Mouse (Mus musculus) neural tube, embryonic 14.5 days (tissue): ENCODE measurements around the gene Ncf4. TPM values are rescaled to one million over a fixed set of nuclear protein-coding genes. Genes with fewer than 3 reads are reported as not detected.
"Not testable (repeated sequence)": the region's sequence is repeated elsewhere in the genome, so short reads cannot be mapped to it uniquely, and the experiment has no call there.

Experiments used
- ATAC-seq: fragments of 200-750 bp; cut with Nextera tagmentation; 2 replicates; pipeline ENCODE4 v1.8.0; 2017; ENCODE audit warnings: low read depth, mild to moderate bottlenecking, moderate TSS enrichment, moderate library complexity
- H3K27ac ChIP-seq: fragments of 300-500 bp; sonication (generic); 2 replicates; pipeline ENCODE4 v1.5.1; 2014; ENCODE audit warnings: low read depth, mild to moderate bottlenecking, control low read depth, low read length, moderate library complexity, mixed read lengths
- H3K27me3 ChIP-seq: fragments of 300-500 bp; sonication (generic); 2 replicates; pipeline ENCODE4 v1.6.1; 2014; ENCODE audit warnings: low read length; ENCODE audit not compliant: control insufficient read depth, insufficient read depth
- H3K36me3 ChIP-seq: fragments of 300-500 bp; sonication (generic); 2 replicates; pipeline ENCODE4 v1.6.1; 2014; ENCODE audit warnings: low read length, mixed read lengths; ENCODE audit not compliant: control insufficient read depth, insufficient read depth
- H3K4me1 ChIP-seq: fragments of 300-500 bp; sonication (generic); 2 replicates; pipeline ENCODE4 v1.6.1; 2014; ENCODE audit warnings: low read length; ENCODE audit not compliant: control insufficient read depth, insufficient read depth
- H3K4me2 ChIP-seq: fragments of 300-500 bp; sonication (generic); 2 replicates; pipeline ENCODE4 v1.6.1; 2014; ENCODE audit warnings: mild to moderate bottlenecking, low read depth, low read length, control low read depth
- H3K4me3 ChIP-seq: fragments of 300-500 bp; sonication (generic); 2 replicates; pipeline ENCODE4 v1.5.1; 2014; ENCODE audit warnings: low read depth, low read length, control low read depth, mixed read lengths
- H3K9ac ChIP-seq: fragments of 300-500 bp; sonication (generic); replicated peaks from 2 replicates; pipeline ENCODE4 v1.6.1; 2014; ENCODE audit warnings: low read depth, mild to moderate bottlenecking, control low read depth, low read length, mixed read lengths
- H3K9me3 ChIP-seq: fragments of 300-500 bp; sonication (generic); 2 replicates; pipeline ENCODE4 v1.6.1; 2016; ENCODE audit warnings: low read length; ENCODE audit not compliant: control insufficient read depth
- WGBS: fragments of 180-500 bp; shearing (Covaris S2); extraction: QIAGEN DNeasy Blood & Tissue Kit; methylation state at CpG from one replicate; pipeline ENCODE4 v1.1.7; 2014; 5-methylcytosine and 5-hydroxymethylcytosine counted together
- polyA plus RNA-seq: library from polyadenylated mRNA; unstranded; fragments of >200 nt; fragmentation: Nextera tagmentation; extraction: Ambion mirVana; gene quantifications from 2 replicates; pipeline ENCODE4 v1.2.1, GENCODE M21; 2014

Ncf4 gene
- polyA plus RNA-seq, 1 experiment from 2014 or later: 1.5 TPM

- Histone ChIP-seq H3K9ac (no peak overlapping the region), H3K27ac (no peak overlapping the region), H3K4me3 (no peak overlapping the region), H3K27me3 (no peaks in the 10 kb centered on the region), H3K36me3 (no peaks in the 10 kb centered on the region), H3K4me2 (no peak overlapping the region), H3K9me3 (no peaks in the 10 kb centered on the region), H3K4me1 (no peaks in the 10 kb centered on the region)
- ATAC-seq: no peak
- 79% methylated on average over 18 of the region's 18 CpGs for WGBS
These were observed 1.8 kb downstream of the Ncf4 start for GRCm38 (mm10) chr15:78246143-78247116.

DNA sequence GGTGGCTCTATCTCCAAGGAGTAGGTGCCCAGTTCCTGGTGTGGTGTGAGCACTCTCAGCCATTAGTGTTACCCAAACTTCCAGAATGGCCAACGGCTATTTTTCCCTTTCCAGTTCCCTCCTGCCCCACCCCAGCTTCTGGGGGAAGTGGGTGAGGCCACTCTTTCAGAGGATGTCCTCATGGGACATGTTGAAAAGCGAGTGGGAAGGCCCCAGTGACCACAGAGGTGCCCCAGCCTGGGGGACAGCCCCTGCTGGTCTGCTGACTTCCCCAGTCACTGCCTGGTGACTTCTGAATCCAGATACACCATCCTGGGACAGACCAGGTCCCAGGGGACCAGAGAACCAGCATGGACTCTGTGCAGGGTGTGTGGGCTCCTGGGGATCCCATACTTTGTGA, 3.1 kb downstream of the Ncf4 start:
- no peaks in the 10 kb centered on the region for H3K36me3 ChIP-seq
- H3K4me3 ChIP-seq: no peak overlapping the region
- H3K9ac ChIP-seq: no peak overlapping the region
- no peak overlapping the region for H3K27ac ChIP-seq
- no peaks in the 10 kb centered on the region for H3K9me3 ChIP-seq
- no peak for ATAC-seq
- WGBS: 68% methylated on average over 2 of the region's 2 CpGs
- no peaks in the 10 kb centered on the region for H3K27me3 ChIP-seq
- H3K4me2 ChIP-seq: no peak overlapping the region
- H3K4me1 ChIP-seq: no peaks in the 10 kb centered on the region

- H3K36me3 ChIP-seq: no peaks in the 10 kb centered on the region
- ATAC-seq: no peak
- H3K4me2 ChIP-seq: no peak overlapping the region
- no peak overlapping the region for H3K4me3 ChIP-seq
- H3K9me3 ChIP-seq: no peaks in the 10 kb centered on the region
- H3K27ac ChIP-seq: no peak overlapping the region
- no peaks in the 10 kb centered on the region for H3K27me3 ChIP-seq
- WGBS: 75% methylated on average over 3 of the region's 3 CpGs
- no peak overlapping the region for H3K9ac ChIP-seq
- no peaks in the 10 kb centered on the region for H3K4me1 ChIP-seq
These were observed 3.8 kb downstream of the Ncf4 start for GRCm38 (mm10) chr15:78248410-78248809.

- no peaks in the 10 kb centered on the region for H3K27me3 ChIP-seq
- no peak overlapping the region for H3K4me2 ChIP-seq
- no peaks in the 10 kb centered on the region for H3K4me1 ChIP-seq
- no peak for ATAC-seq
- H3K36me3 ChIP-seq: no peaks in the 10 kb centered on the region
- no peak overlapping the region for H3K4me3 ChIP-seq
- H3K27ac ChIP-seq: no peak overlapping the region
- H3K9ac ChIP-seq: no peak overlapping the region
- no peaks in the 10 kb centered on the region for H3K9me3 ChIP-seq
- 23% methylated on average over 20 of the region's 20 CpGs for WGBS
These were observed 10.2 kb downstream of the Ncf4 start for GRCm38 (mm10) chr15:78254751-78255150.

DNA sequence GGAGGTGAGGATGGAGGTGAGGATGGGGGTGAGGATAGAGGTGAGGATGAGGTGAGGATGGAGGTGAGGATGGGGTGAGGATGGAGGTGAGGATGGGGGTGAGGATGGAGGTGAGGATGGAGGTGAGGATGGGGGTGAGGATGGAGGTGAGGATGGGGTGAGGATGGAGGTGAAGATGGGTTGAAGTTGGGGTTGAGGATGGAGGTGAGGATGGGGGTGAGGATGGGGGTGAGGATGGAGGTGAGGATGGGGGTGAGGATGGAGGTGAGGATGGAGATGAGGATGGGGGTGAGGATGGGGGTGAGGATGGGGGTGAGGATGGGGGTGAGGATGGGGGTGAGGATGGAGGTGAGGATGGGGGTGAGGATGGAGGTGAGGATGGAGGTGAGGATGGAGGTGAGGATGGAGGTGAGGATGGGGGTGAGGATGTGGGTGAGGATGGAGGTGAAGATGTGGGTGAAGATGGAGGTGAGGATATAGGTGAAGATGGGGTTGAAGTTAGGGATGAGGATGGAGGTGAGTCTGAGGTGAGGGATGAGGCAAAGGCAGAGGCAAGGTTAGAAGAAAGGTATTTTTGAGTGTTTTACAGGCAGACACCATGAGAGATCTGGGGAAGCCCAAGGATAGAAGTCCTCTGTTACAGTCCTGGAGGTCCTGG, 12.1 kb downstream of the Ncf4 start:
- H3K9ac ChIP-seq, H3K36me3 ChIP-seq, H3K4me2 ChIP-seq, H3K27ac ChIP-seq, H3K4me3 ChIP-seq, H3K9me3 ChIP-seq, ATAC-seq, H3K4me1 ChIP-seq, H3K27me3 ChIP-seq: not testable (repeated sequence)

- Histone ChIP-seq H3K27me3 (no peaks in the 10 kb centered on the region), H3K9ac (no peak overlapping the region), H3K36me3 (no peaks in the 10 kb centered on the region), H3K4me2 (no peak overlapping the region), H3K4me1 (no peaks in the 10 kb centered on the region), H3K27ac (no peak overlapping the region), H3K4me3 (no peak overlapping the region), H3K9me3 (no peaks in the 10 kb centered on the region)
- no peak for ATAC-seq
- WGBS: 46% methylated on average over 7 of the region's 7 CpGs
These were observed 12.9 kb downstream of the Ncf4 start for GRCm38 (mm10) chr15:78257326-78258050.

GRCm38 (mm10) chr15:78258246-78258865, 13.8 kb downstream of the Ncf4 start:
- Histone ChIP-seq H3K27me3 (no peaks in the 10 kb centered on the region), H3K4me1 (no peaks in the 10 kb centered on the region), H3K4me3 (no peak overlapping the region), H3K27ac (no peak overlapping the region), H3K9me3 (no peaks in the 10 kb centered on the region), H3K9ac (no peak overlapping the region), H3K4me2 (no peak overlapping the region), H3K36me3 (no peaks in the 10 kb centered on the region)
- ATAC-seq: no peak
- 72% methylated on average over 10 of the region's 10 CpGs for WGBS

- no peaks in the 10 kb centered on the region for H3K36me3 ChIP-seq
- ATAC-seq: no peak
- no peak overlapping the region for H3K27ac ChIP-seq
- H3K4me1 ChIP-seq: no peaks in the 10 kb centered on the region
- 76% methylated on average over 13 of the region's 13 CpGs for whole genome bisulfite sequencing
- no peaks in the 10 kb centered on the region for H3K9me3 ChIP-seq
- H3K4me3 ChIP-seq: no peak overlapping the region
- no peaks in the 10 kb centered on the region for H3K27me3 ChIP-seq
- no peak overlapping the region for H3K9ac ChIP-seq
- no peak overlapping the region for H3K4me2 ChIP-seq
These were observed 16.2 kb downstream of the Ncf4 start for GRCm38 (mm10) chr15:78260668-78261333.
